Mouse (Mus musculus) colon, adult 2 months (tissue): ENCODE results near the gene Icos. TPM values are rescaled to one million over a fixed set of nuclear protein-coding genes. Genes with fewer than 3 reads are reported as not detected.

Experiments used
- polyA plus RNA-seq: library from polyadenylated mRNA; depleted of rRNA; stranded (reverse); fragments of >200 nt; gene quantifications from 2 replicates; pipeline ENCODE4 v1.2.3, GENCODE M21; 2012; rRNA removed

Icos gene
- polyA plus RNA-seq: 0.13 and 0.14 TPM in 2 replicates

GRCm38 (mm10) chr1:60977641-60978040, at the start of gene Icos:
Icos (plus strand) TSS chr1:60977927.

Other genes starting within 250 kb of the Icos start
- gene Ctla4, start 90.9 kb upstream of the Icos start, polyA plus RNA-seq: 0.20 TPM in 1 of 2 replicates, not detected in the other